Comparison of ENCODE assay signal across 9 mouse cellular contexts in the genomic region with DNA sequence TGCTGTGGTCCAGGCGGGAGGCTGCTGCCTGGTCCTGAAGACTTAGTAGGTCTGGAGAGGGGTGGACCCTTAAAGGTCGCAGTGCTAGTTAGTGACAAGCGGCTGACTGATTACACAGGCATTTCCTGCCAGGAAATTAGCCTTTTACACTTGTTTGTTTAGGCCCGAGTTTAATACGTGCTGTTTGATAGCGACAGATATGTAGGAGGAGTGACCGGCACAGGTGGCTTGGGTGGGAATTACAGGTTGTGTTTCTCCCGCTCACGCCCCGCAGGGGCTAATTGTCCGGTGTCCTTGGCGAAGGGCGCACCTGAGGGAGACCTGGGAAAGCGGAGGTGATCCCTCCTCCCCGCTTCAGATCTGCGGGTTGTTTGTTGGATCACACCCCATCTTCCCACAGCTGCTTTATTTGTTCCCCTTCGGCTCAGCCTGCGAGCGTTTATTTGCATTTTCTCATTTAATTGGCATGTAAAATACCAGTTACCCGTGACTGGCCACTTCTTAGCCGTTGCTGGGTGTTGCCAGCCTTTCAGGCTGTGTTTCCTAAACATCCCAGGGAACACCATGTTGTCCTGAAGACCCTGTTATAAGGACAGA. TPM values are rescaled to one million over a fixed set of nuclear protein-coding genes. Genes with fewer than 3 reads are reported as not detected.
A peak's percentile ranks its signal among the peaks of the same experiment; 100 is the strongest.
DNase-seq lines count a peak whose midpoint lies in the region; ATAC-seq and TF ChIP-seq lines count a peak whose summit lies in the region.
"Had no signal": no experiment of that assay in that cellular context is flagged by ENCODE, and none has a peak within 500 bp of the region (broad histone marks: within the 10 kb centered on the region; RNA-seq: fewer than 3 reads in every experiment).

No protein-coding gene starts in this region.

- DNase-seq in heart, adult 11 months: no peak
- no peak for DNase-seq in forebrain, embryonic 10.5 days (ENCODE audit: extremely low spot score, low spot score)
- no peak for DNase-seq in right cerebral cortex, adult 2 months (ENCODE audit: low spot score in 2 of 2)
- DNase-seq in adrenal gland, postnatal 10 days: no peak
- no peak for DNase-seq in gastrocnemius, postnatal 4 days (ENCODE audit: low spot score in 2 of 2)

- 0 out of 2 replicates have a peak, but pooled peaks cover 5% of the 10 kb centered on the region for H3K9me3 ChIP-seq in heart, embryonic 13.5 days
- no peaks in the 10 kb centered on the region for H3K9me3 ChIP-seq in forebrain, embryonic 10.5 days
- no peaks in the 10 kb centered on the region for H3K9me3 ChIP-seq in kidney, embryonic 14.5 days (ENCODE audit: control insufficient read depth, low read length)

- H3ac ChIP-seq in myocyte (ENCODE audit: control insufficient read depth, insufficient read length): no peak overlapping the region

- H3K27ac ChIP-seq in heart, embryonic 13.5 days (replicated peaks): no peak overlapping the region
- no peak overlapping the region for H3K27ac ChIP-seq in forebrain, embryonic 10.5 days
- H3K27ac ChIP-seq in kidney, embryonic 14.5 days (ENCODE audit: low read depth, low read length): no peak overlapping the region

- no peaks in the 10 kb centered on the region for H3K79me2 ChIP-seq in myocyte (ENCODE audit: control insufficient read depth, insufficient read depth)

- H3K36me3 ChIP-seq in heart, embryonic 13.5 days: no peaks in the 10 kb centered on the region
- no peaks in the 10 kb centered on the region for H3K36me3 ChIP-seq in forebrain, embryonic 10.5 days (replicated peaks)
- H3K36me3 ChIP-seq in kidney, embryonic 14.5 days (ENCODE audit: control insufficient read depth, insufficient read depth, low read length): no peaks in the 10 kb centered on the region
- H3K36me3 ChIP-seq in myocyte (ENCODE audit: control insufficient read depth, insufficient read depth): no peaks in the 10 kb centered on the region

- H3K9ac ChIP-seq in heart, embryonic 13.5 days: no peak overlapping the region
- H3K9ac ChIP-seq in kidney, embryonic 14.5 days (ENCODE audit: low read depth, low read length): no peak overlapping the region; the same call in 1 of the 2 replicates

- H3K4me3 ChIP-seq in heart, embryonic 13.5 days: peak overlapping the region; percentile 33
- peak overlapping the region; percentile 33 for H3K4me3 ChIP-seq in forebrain, embryonic 10.5 days
- peak overlapping the region; percentile 18; the same call in 1 of the 2 replicates for H3K4me3 ChIP-seq in kidney, embryonic 14.5 days (ENCODE audit: low read length)
- no peak overlapping the region for H3K4me3 ChIP-seq in myocyte

- WGBS in heart, embryonic 13.5 days: 4% methylated on average over 21 of the region's 21 CpGs
- 8% methylated on average over 21 of the region's 21 CpGs for WGBS in forebrain, embryonic 10.5 days
- WGBS in kidney, embryonic 14.5 days: 1% methylated on average over 21 of the region's 21 CpGs

- peaks cover 14% of the 10 kb centered on the region for H3K4me1 ChIP-seq in heart, embryonic 13.5 days
- H3K4me1 ChIP-seq in forebrain, embryonic 10.5 days: peaks cover 33% of the 10 kb centered on the region
- H3K4me1 ChIP-seq in kidney, embryonic 14.5 days (ENCODE audit: control insufficient read depth, insufficient read depth, low read length): peaks cover 5% of the 10 kb centered on the region

- H3K4me2 ChIP-seq in heart, embryonic 13.5 days: peak overlapping the region; percentile 60
- H3K4me2 ChIP-seq in kidney, embryonic 14.5 days (replicated peaks; ENCODE audit: low read depth, low read length): peak overlapping the region; percentile 41
- H3K4me2 ChIP-seq in myocyte (ENCODE audit: low read depth): peak overlapping the region; percentile 81

- no peak for ATAC-seq in heart, embryonic 13.5 days (ENCODE audit: extremely low read depth, insufficient number of reproducible peaks, low FRiP score, low TSS enrichment)
- ATAC-seq in kidney, embryonic 14.5 days (ENCODE audit: low FRiP score, low TSS enrichment): peak; percentile 54; the same call in 1 of the 2 replicates

- peaks cover 23% of the 10 kb centered on the region for H3K27me3 ChIP-seq in heart, embryonic 13.5 days (replicated peaks)
- H3K27me3 ChIP-seq in forebrain, embryonic 10.5 days (ENCODE audit: poor library complexity, severe bottlenecking): peaks cover 33% of the 10 kb centered on the region
- peaks cover 5% of the 10 kb centered on the region; the same call in 1 of the 2 replicates for H3K27me3 ChIP-seq in kidney, embryonic 14.5 days (ENCODE audit: control insufficient read depth, insufficient read depth, low read length)
- H3K27me3 ChIP-seq in myocyte (ENCODE audit: control insufficient read depth, insufficient read depth, insufficient read length): no peaks in the 10 kb centered on the region

- TF ChIP-seq POLR2A in myocyte (IDR thresholded peaks at IDR 0.05; ENCODE audit: insufficient read length, low read depth): no peak

TF ChIP-seq in myocyte, 11 proteins besides CTCF, POLR2A, EP300 and RAD21:
- TF ChIP-seq TCF3 (IDR thresholded peaks at IDR 0.05; ENCODE audit: insufficient read length, low read depth): no peak
- peak in 1 of 3 experiments; percentile 48 for TF ChIP-seq MYOD1 (IDR thresholded peaks at IDR 0.05; ENCODE audit: control insufficient read depth in 1 of 3, insufficient read length in 2 of 3, low read depth in 2 of 3)

RNA-seq across cellular contexts. Expression of a gene that starts 25.1 kb away (rescaled TPM):
- polyA plus RNA-seq in heart, embryonic 13.5 days (2015; fragmentation: Nextera tagmentation; extraction: Ambion mirVana): 5.1 TPM in 2 replicates
- 3.8 and 4.0 TPM in 2 replicates for polyA plus RNA-seq in forebrain, embryonic 10.5 days (2016; fragmentation: Nextera tagmentation; extraction: Ambion mirVana)
- polyA plus RNA-seq in kidney, embryonic 14.5 days (2014; fragmentation: Nextera tagmentation; extraction: Ambion mirVana): 12.5 and 15.8 TPM in 2 replicates
- polyA plus RNA-seq in myocyte (2012; fragmentation: generic; extraction: Trizol): 10.8 TPM
- 1 to 10 TPM; 1.1 to 2.1 TPM for total RNA-seq in adrenal gland, postnatal 10 days (2021)
- 1 to 10 TPM; 1.3 to 1.5 TPM for total RNA-seq in gastrocnemius, postnatal 4 days (2021)
- total RNA-seq: MEL had no signal

RNA-seq across cellular contexts. Expression of a gene that starts 29.0 kb away (rescaled TPM):
- 62.9 and 70.6 TPM in 2 replicates for polyA plus RNA-seq in heart, embryonic 13.5 days (2015; fragmentation: Nextera tagmentation; extraction: Ambion mirVana)
- 115 and 116 TPM in 2 replicates for polyA plus RNA-seq in forebrain, embryonic 10.5 days (2016; fragmentation: Nextera tagmentation; extraction: Ambion mirVana)
- 106 and 117 TPM in 2 replicates for polyA plus RNA-seq in kidney, embryonic 14.5 days (2014; fragmentation: Nextera tagmentation; extraction: Ambion mirVana)
- polyA plus RNA-seq in myocyte (2012; fragmentation: generic; extraction: Trizol): 53.6 TPM
- total RNA-seq in adrenal gland, postnatal 10 days (2021): 10 to 100 TPM; 57.4 to 61.4 TPM
- total RNA-seq in gastrocnemius, postnatal 4 days (2021): 10 to 100 TPM; 42.1 to 53.6 TPM

RNA-seq across cellular contexts. Expression of a gene that starts 58.9 kb away (rescaled TPM):
- 6.8 and 7.8 TPM in 2 replicates for polyA plus RNA-seq in heart, embryonic 13.5 days (2015; fragmentation: Nextera tagmentation; extraction: Ambion mirVana)
- 2.5 and 3.1 TPM in 2 replicates for polyA plus RNA-seq in forebrain, embryonic 10.5 days (2016; fragmentation: Nextera tagmentation; extraction: Ambion mirVana)
- polyA plus RNA-seq in kidney, embryonic 14.5 days (2014; fragmentation: Nextera tagmentation; extraction: Ambion mirVana): 4.4 and 4.6 TPM in 2 replicates
- 0.12 TPM for polyA plus RNA-seq in myocyte (2012; fragmentation: generic; extraction: Trizol)
- total RNA-seq in adrenal gland, postnatal 10 days (2021): 10 to 100 TPM in 1 of 2 experiments, 1 to 10 TPM in 1; 6.7 to 38.4 TPM
- 1 to 10 TPM; 7.0 to 7.6 TPM for total RNA-seq in gastrocnemius, postnatal 4 days (2021)
